Mouse (Mus musculus): ENCODE results near the gene Snap91. TPM values are rescaled to one million over a fixed set of nuclear protein-coding genes. Genes with fewer than 3 reads are reported as not detected.

Gene Snap91
- polyA plus RNA-seq, 1 experiment = 0.53 TPM

DNA sequence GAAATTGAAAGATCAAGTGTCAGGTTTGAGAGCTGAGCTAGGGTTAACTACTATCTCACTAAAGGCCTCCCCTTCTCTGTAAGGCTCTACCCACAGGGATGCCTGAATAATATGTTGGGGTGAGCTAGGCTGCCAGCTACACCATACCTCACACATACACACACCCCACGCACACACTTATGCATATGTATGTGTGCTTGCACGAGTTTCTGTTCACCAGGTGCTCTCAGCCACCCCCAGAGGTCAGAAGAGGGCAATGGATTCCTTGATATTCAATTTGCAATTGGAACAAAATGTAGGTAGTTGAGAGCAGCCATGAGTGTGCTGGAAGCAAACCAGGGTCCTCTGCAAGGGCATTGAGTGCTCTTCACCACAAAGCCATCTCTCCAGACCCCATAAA lies 116.5 kb downstream of the Snap91 start:
- Histone ChIP-seq H3K4me3 (ENCODE audit: extremely low read depth, insufficient read depth, insufficient read length) (no peak overlapping the region), H3K27ac (ENCODE audit: insufficient read depth, low read length) (no peak overlapping the region), H3K36me3 (ENCODE audit: control insufficient read depth, insufficient read depth, low read length) (no peaks in the 10 kb centered on the region), H3K4me1 (ENCODE audit: control insufficient read depth, insufficient read depth, insufficient read length) (no peaks in the 10 kb centered on the region), H3K27me3 (ENCODE audit: control insufficient read depth, insufficient read depth, low read length) (no peaks in the 10 kb centered on the region)
- no peak for DNase-seq (ENCODE audit: low read depth in 1 of 2, low spot score in 2 of 2)
- TF ChIP-seq CTCF (IDR thresholded peaks at IDR 0.05; ENCODE audit: extremely low read depth, insufficient read depth, insufficient read length, insufficient replicate concordance) = no peak
- no peak for TF ChIP-seq POLR2A (IDR thresholded peaks at IDR 0.05; ENCODE audit: low read depth, low read length)
- whole genome bisulfite sequencing = 65% methylated on average over 2 of the region's 2 CpGs

DNA sequence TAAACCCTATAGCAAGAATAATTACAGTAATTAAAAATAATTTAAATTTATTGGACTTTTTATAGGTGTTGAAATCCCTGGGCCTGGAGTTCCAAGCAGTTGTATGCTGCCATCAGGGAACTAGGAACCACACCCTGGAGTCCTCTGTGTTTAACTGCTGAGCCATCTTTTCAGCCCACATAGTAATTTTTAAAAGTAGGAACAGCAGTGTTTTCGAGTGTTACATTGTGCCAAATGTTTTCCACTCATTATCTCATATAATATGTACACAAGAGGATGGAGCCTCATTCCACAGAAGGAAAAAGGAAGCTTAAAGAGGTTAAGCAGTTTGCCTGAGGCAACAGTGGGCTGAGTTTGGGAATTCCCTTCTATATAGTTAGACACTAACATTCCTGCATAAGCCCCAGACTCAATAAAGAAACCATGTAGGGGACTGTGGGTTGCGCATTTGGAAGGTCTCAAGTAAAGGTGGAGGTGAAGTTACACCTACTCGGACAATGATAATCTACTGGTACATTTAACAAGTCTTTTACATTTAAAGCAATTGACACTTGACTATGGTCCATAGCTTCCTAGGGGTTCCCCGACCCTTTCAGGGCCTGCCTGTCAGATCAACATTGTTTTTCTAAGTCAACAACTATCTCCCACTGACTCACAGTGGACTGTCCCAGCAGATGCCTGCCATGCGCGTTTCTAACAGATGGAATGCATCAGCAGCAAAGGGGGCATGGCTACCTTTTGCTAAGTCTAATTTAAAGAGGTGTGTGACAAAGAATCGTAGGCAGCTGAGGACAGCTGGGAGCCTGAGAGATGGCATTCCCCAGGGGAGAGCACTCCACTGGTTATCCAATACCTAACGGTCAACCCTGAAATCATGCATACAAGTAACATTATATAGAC lies 117.7 kb downstream of the Snap91 start:
- Histone ChIP-seq H3K4me1 (ENCODE audit: control insufficient read depth, insufficient read depth, insufficient read length) (no peaks in the 10 kb centered on the region), H3K4me3 (ENCODE audit: extremely low read depth, insufficient read depth, insufficient read length) (no peak overlapping the region), H3K27ac (ENCODE audit: insufficient read depth, low read length) (no peak overlapping the region), H3K27me3 (ENCODE audit: control insufficient read depth, insufficient read depth, low read length) (no peaks in the 10 kb centered on the region), H3K36me3 (ENCODE audit: control insufficient read depth, insufficient read depth, low read length) (no peaks in the 10 kb centered on the region)
- DNase-seq (ENCODE audit: low read depth in 1 of 2, low spot score in 2 of 2) = no peak
- TF ChIP-seq CTCF (IDR thresholded peaks at IDR 0.05; ENCODE audit: extremely low read depth, insufficient read depth, insufficient read length, insufficient replicate concordance) (no peak), POLR2A (IDR thresholded peaks at IDR 0.05; ENCODE audit: low read depth, low read length) (no peak)
- 78% methylated on average over 8 of the region's 8 CpGs for WGBS

GRCm38 (mm10) chr9:86745926-86746581 lies 134.4 kb downstream of the Snap91 start:
- no peaks in the 10 kb centered on the region for H3K27me3 ChIP-seq (ENCODE audit: control insufficient read depth, insufficient read depth, low read length)
- 38% methylated on average over 13 of the region's 13 CpGs for WGBS
- no peak overlapping the region for H3K4me3 ChIP-seq (ENCODE audit: extremely low read depth, insufficient read depth, insufficient read length)
- H3K27ac ChIP-seq (ENCODE audit: insufficient read depth, low read length) = no peak overlapping the region
- DNase-seq (ENCODE audit: low read depth in 1 of 2, low spot score in 2 of 2) = no peak
- H3K36me3 ChIP-seq (ENCODE audit: control insufficient read depth, insufficient read depth, low read length) = no peaks in the 10 kb centered on the region
- H3K4me1 ChIP-seq (ENCODE audit: control insufficient read depth, insufficient read depth, insufficient read length) = no peaks in the 10 kb centered on the region
- TF ChIP-seq POLR2A (IDR thresholded peaks at IDR 0.05; ENCODE audit: low read depth, low read length) (no peak), CTCF (IDR thresholded peaks at IDR 0.05; ENCODE audit: extremely low read depth, insufficient read depth, insufficient read length, insufficient replicate concordance) (no peak)

GRCm38 (mm10) chr9:86744041-86744440 lies 136.4 kb downstream of the Snap91 start:
- WGBS = 47% methylated on average over 5 of the region's 5 CpGs

DNA sequence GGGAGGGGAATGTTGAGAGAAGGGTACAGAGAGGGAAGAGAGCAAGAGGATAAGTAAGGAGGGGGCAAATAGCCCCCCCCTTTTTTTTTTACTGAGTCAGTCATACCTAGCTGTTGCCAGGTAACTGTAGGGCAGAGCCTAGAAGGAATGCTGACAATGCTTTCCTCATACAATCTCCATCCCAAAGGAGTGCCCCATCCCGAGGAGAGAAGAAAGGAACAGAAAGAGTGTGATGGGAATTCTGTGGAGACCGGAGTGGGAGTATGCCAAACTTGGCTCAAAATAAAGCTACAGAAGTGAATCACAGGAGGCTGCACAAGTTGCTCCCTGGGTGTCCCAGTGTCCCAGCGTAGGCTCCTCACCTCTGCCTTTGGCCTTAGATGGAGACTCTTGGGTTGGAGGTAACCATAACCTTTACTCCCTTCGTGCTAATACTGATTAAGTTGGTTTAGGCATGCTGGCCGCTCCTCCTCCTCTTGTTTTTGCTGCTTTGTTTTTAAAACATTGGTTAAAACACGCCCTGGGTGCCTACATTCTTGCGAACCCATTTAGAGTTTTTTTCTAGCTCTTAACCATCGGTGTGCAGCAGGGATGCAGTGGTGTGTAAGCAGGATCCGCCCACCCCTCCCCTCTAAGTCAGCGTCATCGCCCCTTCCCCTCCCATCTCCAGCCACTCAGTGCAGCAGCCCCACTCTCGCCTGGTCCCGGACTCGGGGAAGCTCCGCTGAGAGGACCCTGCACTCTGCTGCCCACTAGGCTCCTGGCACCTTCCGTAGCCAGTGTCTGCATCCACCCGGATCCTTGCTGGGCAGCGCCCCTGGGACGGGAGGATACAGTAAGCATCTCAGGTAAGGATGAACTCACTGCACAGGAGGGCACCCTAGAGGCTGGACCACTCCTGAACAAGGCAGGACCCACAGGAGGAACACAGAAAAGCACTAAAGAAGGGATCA lies 137.2 kb downstream of the Snap91 start, which contains the start of gene Prss35:
TSS of gene Prss35 (plus strand) at position 691 of the 953 bp plus-strand sequence.
- H3K4me3 ChIP-seq (ENCODE audit: extremely low read depth, insufficient read depth, insufficient read length) = no peak within 1 kb of the TSS
- H3K27ac ChIP-seq (ENCODE audit: insufficient read depth, low read length) = no peak within 1 kb of the TSS
- TF ChIP-seq CTCF (IDR thresholded peaks at IDR 0.05; ENCODE audit: extremely low read depth, insufficient read depth, insufficient read length, insufficient replicate concordance) (no peak), POLR2A (IDR thresholded peaks at IDR 0.05; ENCODE audit: low read depth, low read length) (no peak)
- WGBS = 13% methylated on average over 19 of the region's 19 CpGs
- no peak for DNase-seq (ENCODE audit: low read depth in 1 of 2, low spot score in 2 of 2)
- H3K27me3 ChIP-seq (ENCODE audit: control insufficient read depth, insufficient read depth, low read length) = no peaks in the 10 kb centered on the region
- H3K4me1 ChIP-seq (ENCODE audit: control insufficient read depth, insufficient read depth, insufficient read length) = no peaks in the 10 kb centered on the region
- H3K36me3 ChIP-seq (ENCODE audit: control insufficient read depth, insufficient read depth, low read length) = no peaks in the 10 kb centered on the region

More at GRCm38 (mm10) chr9:86744041-86744440, 136.4 kb downstream of the Snap91 start:
- Histone ChIP-seq H3K27ac (ENCODE audit: insufficient read depth, low read length) (no peak overlapping the region), H3K36me3 (ENCODE audit: control insufficient read depth, insufficient read depth, low read length) (no peaks in the 10 kb centered on the region), H3K4me3 (ENCODE audit: extremely low read depth, insufficient read depth, insufficient read length) (no peak overlapping the region), H3K27me3 (ENCODE audit: control insufficient read depth, insufficient read depth, low read length) (no peaks in the 10 kb centered on the region), H3K4me1 (ENCODE audit: control insufficient read depth, insufficient read depth, insufficient read length) (no peaks in the 10 kb centered on the region)
- no peak for DNase-seq (ENCODE audit: low read depth in 1 of 2, low spot score in 2 of 2)
- TF ChIP-seq CTCF (IDR thresholded peaks at IDR 0.05; ENCODE audit: extremely low read depth, insufficient read depth, insufficient read length, insufficient replicate concordance) = no peak
- TF ChIP-seq POLR2A (IDR thresholded peaks at IDR 0.05; ENCODE audit: low read depth, low read length) = no peak

DNA sequence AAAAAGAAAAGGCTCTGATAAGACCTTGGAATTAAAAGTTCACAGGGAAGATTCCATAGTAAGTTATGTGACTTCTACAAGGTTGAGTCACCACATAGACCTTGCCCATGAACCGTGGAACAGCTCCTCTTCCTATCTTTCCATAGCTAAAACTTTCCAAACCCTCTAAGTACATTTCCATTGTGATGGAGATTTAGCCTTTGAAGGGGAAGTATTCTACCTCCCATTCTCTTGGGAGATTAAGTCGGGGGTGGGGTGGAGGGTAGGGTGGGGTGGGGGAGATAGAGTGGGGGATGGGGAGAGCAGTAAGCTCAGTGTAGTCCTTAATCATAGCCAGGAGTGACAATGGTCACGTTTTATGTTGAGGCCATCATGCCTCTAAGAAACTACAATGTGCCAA lies 140.5 kb downstream of the Snap91 start:
- TF ChIP-seq CTCF (IDR thresholded peaks at IDR 0.05; ENCODE audit: extremely low read depth, insufficient read depth, insufficient read length, insufficient replicate concordance) (no peak), POLR2A (IDR thresholded peaks at IDR 0.05; ENCODE audit: low read depth, low read length) (no peak)
- Histone ChIP-seq H3K27me3 (ENCODE audit: control insufficient read depth, insufficient read depth, low read length) (no peaks in the 10 kb centered on the region), H3K4me3 (ENCODE audit: extremely low read depth, insufficient read depth, insufficient read length) (no peak overlapping the region), H3K36me3 (ENCODE audit: control insufficient read depth, insufficient read depth, low read length) (no peaks in the 10 kb centered on the region), H3K4me1 (ENCODE audit: control insufficient read depth, insufficient read depth, insufficient read length) (no peaks in the 10 kb centered on the region), H3K27ac (ENCODE audit: insufficient read depth, low read length) (no peak overlapping the region)
- no peak for DNase-seq (ENCODE audit: low read depth in 1 of 2, low spot score in 2 of 2)
- 46% methylated on average over 3 of the region's 3 CpGs for WGBS

All from spleen, adult 2 months (tissue).